Mouse (Mus musculus) embryo, embryonic 11 days (tissue): ENCODE measurements around the gene Astn2.

Experiments used
- DNase-seq: peaks from one replicate; pipeline ENCODE4 v3.0.0-alpha.2; 2015

The Astn2 gene

GRCm38 (mm10) chr4:66158714-66159113 lies 245.7 kb downstream of the Astn2 start:
- DNase-seq = no peak

- DNase-seq = no peak
Measured at GRCm38 (mm10) chr4:66157439-66158113, 246.8 kb downstream of the Astn2 start.

GRCm38 (mm10) chr4:66146546-66146945 lies 257.9 kb downstream of the Astn2 start:
- no peak for DNase-seq

GRCm38 (mm10) chr4:66126181-66126580 lies 278.2 kb downstream of the Astn2 start:
- peak; percentile 2 for DNase-seq

DNA sequence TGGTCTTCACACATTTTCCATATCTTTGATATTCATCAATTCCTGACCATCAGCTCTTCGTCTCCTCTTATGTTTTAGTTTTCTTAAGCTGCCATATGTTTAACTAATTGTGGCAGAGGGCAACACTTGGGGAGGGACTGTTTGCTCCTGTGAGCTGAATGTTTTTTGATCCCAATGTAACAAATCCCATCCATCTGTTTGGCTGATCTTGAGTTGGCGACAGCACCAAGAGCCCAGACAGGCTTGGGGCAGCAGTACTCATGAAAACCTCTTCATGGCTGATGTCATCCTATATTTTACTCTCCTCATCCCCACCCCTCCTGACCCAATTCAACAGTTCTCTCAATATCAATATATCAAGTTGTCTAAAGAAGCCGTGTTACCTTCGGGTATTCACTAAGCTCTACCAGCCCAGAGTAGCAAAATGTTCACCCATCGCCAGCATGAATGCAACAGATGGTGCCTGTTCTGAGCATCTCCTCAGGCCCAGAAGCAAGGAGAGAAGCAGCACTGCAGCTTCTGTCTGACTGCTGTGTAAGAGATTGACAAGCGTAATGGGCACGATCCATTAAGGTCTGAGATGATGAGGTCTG lies 281.5 kb downstream of the Astn2 start:
- DNase-seq = no peak

DNA sequence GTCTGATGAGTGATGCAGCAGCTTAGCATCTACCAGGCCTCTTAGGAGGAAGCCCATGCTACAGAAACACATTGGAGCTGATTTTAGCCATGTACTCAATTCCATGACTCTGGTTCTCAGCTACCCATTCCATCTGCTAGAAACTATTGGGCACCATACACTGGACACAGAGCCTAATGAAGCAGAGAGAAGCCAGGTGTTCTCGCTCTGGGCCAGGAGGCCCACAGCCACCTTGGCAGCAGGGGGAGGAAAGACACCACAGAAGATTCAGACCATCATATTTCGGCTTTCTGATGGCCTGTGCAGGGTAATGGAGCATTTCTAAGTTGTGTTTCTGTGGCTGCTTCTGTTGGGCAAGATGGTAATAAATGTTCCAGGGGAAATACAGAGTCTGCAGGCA lies 290.2 kb downstream of the Astn2 start:
- no peak for DNase-seq

- no peak for DNase-seq
Measured at GRCm38 (mm10) chr4:66102037-66102436, 302.4 kb downstream of the Astn2 start.

- DNase-seq = no peak
Measured at GRCm38 (mm10) chr4:66097629-66098028, 306.8 kb downstream of the Astn2 start.

DNA sequence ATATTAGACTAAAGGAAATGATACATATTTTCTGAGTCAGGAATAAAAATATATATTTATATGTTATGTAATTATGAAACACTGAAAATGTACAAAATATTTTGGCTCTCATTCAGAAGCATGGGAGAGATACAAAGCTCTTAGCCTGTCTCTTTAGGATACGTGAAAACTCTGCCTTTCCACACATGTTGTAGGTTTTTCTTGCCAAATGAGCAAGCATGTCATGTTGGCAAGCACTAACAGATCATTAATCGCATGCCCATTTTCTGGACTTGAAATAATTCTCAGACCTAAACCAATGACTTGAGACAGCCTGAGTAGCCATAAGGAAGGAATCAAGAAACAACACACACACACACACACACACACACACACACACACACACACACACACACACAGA lies 308.3 kb downstream of the Astn2 start:
- DNase-seq = no peak

DNA sequence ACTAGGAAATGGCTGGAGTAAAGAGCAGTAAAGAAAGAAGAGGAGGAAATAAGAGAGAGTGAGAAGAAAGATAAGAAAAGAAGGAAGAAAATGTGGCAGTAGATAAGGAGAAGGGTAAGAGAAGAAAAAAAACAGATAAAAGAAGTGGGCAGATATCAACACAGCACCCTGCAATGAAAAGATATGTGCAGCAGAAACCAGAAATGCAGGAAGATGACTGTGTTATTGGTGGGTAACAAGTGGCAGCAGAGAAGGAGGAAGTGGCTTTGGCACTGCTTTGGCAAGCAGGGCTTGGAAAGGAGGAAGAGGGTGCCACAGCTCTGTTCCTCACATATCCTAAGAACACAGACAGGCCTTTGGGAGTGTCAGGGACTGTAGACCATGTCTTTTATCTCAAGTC lies 347.2 kb downstream of the Astn2 start:
- DNase-seq = no peak

DNA sequence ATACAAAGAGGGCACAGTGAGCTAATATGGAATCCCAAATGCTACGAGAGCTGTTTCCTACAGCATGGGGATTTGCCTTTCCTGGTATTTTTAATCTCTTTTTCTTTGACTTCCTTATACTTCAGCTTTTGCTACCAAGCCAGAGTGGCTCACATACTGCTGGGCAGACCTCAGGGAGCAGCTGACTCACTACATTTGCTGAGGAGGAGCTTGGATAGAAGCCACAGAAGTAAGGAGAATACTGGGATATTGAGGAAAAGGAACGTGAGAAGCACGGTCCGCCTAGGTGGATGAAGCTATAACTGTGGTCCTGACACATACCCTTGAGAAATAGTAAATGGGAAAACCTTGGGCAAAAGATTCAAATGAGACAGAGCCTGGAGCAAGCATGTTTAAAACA lies 348.7 kb downstream of the Astn2 start:
- DNase-seq = no peak

DNA sequence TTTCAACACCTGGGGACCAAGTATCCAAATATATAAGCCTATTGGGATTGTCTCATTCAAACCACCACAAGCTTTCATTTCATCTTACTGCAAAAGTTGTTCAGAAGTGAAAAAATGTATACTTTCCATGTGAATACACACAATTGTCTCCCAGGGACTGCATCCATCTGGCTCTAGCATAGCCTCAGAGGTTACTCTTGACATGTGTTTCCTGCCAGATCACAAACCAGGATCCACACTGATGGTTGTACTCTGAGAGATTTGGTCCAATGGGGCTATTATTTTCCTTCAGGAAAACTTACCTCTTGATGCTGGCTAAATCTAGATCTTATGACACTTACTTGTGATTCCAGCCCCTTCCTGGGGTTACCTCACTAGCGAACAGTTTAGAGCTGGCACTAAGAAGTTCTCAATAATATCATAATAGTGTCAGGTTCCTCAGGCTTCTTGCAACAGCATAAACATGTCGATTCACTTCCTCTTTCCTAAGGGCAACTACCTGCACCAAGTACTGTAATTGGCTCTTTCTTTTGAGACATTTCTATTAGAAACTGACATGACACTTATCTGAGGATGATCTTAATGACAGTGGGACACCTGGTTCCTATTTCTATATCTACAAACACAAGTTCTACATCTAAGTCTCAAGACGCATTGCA lies 361.3 kb downstream of the Astn2 start:
- DNase-seq = no peak

DNA sequence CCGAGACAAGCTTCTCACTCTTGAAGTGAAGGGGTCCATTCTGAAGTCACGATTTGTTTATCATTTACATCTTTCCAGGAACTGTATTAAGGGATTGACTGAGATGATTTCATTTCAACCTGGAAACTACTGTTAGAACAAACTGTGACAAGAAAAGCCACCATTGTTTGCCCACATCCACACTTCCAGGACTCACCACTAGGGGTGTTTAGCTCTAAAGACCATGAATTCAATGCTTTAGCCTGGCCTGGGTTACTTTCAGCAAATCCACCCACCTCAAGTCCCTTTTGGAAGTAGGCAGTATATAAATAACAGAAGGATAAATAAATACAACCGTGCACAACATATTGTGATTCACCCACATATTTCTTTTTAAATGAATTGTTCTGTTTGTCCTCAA lies 370.6 kb downstream of the Astn2 start:
- DNase-seq = peak; percentile 37

- DNase-seq = no peak
Measured at GRCm38 (mm10) chr4:66031320-66031870, 373.0 kb downstream of the Astn2 start.

DNA sequence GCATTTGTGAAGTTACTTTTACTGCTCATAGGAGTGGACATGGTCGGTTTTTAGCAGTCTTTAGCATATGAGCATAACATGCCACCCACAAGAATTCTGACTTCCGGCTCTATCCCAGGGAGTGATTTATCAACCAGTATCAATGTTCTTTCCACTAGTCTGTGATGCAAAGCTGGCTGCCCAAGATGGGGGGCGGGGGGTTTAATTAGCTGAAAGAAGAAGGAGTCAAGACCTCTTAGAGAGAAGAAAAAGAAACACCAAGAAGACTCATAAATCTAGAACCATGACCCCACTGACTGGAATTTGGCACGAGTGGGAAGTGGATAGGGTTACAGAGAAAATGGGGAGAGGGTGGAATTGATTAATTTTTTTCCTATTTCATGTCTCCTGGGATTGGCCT lies 374.5 kb downstream of the Astn2 start:
- no peak for DNase-seq

GRCm38 (mm10) chr4:66027866-66028265 lies 376.5 kb downstream of the Astn2 start:
- DNase-seq = no peak

DNA sequence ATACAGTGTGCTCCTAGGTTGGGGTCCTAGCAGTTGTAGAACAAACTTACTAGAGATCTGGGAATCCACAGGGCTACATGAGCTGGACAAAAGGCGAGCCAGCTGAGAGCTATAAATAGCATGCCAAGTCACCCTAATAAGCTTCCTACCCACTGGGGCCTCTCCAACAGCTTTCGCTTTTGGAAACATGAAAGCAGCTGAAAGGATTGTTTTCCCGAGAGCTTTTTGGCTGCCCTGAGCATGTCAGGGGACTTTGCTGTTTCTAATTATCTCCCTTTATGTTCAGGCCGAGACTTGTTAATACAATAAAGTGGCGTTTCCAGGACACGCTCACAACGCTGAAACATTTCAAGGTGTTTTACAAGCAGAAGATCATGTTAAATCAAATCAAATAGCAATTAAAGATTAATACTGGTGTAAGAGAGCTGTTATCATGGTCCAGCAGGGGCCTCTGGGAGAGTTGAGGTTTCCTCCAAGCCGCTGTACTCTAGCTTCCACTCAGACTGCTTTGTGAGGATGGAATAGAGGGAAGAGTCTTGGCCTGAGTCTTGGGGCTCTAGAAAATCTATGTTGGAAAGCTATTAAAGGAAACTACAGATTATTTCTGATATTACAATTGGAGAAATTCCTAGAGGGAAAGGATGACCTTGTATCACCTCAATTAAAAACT lies 378.9 kb downstream of the Astn2 start:
- DNase-seq = peak; percentile 68

DNA sequence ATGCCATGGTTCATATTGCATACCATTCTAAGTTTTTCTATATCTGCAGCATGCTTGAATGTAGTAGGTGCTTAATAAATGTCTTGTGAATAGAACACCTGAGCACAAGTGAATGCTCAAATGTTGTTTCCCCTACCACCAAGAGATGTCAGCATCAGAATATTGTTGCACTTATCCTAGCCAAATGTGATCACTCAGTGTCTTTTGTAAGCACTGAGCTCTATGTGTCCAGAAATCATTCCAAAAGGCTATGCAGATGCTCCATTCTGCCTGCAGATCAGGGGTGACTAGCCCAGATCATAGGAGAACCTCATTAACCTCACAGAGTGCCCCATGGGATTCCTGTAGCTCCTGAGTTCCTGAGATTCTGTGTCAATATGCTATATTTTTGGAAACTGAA lies 401.5 kb downstream of the Astn2 start:
- DNase-seq = no peak

GRCm38 (mm10) chr4:65983643-65984042 lies 420.8 kb downstream of the Astn2 start:
- DNase-seq = no peak

- peak; percentile 51 for DNase-seq
Measured at GRCm38 (mm10) chr4:65982882-65983281, 421.5 kb downstream of the Astn2 start.

- no peak for DNase-seq
Measured at GRCm38 (mm10) chr4:65976251-65976650, 428.2 kb downstream of the Astn2 start.

DNA sequence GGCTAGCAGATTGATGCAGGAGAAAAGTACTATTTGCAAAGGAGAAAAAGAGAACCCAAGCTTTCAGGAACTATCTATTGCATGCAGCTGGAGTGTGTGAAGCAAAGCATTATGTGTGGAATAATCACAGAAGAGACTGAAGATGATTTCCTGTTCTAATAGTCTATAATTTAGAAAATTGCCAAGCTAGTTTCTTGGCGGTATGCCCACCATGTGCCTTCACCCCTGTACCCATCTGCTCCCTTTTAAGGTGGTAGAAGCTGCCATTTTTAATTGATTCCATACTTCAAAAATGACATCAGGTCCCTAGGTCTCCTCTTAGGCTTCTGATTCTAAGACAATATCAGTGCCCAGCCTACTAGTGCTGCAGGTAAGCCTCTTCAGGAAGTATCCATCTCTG lies 432.0 kb downstream of the Astn2 start:
- DNase-seq = no peak

- no peak for DNase-seq
Measured at GRCm38 (mm10) chr4:65969318-65969717, 435.1 kb downstream of the Astn2 start.

DNA sequence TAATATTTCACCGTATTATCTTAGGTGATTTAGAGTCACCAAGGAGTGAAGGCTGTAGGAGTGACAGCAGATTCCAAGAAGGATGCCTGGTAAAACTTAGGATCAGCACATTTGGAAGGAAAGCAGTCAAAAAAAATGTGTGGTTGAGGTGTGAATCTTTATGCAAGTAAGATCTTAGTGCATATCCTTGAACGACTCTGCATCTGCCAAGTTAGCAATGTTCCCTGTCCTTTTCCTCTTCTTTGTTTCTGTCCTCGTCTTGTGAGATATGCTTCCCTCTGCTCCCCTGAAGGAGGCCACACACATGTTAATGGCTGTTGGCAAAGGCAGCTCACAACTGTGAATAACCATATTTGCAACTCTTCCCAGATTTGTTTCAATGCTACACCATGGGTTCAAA lies 439.8 kb downstream of the Astn2 start:
- no peak for DNase-seq
